Mouse (Mus musculus): ENCODE data around the gene Rsc1a1.

DNA sequence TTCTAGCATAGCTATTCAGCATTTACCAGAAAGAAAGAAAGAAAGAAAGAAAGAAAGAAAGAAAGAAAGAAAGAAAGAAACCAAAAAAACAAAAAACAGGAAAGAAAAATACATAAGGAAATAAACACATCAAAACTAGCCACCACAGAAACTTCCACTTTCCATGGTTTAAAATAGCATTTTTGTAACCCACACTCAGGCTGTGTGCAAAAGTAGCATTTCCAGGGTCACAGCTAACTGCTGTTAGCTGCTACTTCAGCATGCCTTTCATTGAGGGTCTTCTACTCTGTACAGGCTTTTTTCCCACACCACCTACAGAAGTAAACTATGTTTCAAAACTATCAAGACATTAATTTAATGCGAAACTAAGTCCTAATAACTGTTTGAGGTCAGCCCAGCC is 33.9 kb upstream of the Rsc1a1 start:
- TF ChIP-seq GATA1 (IDR thresholded peaks at IDR 0.05; ENCODE audit: borderline replicate concordance, low read length): no peak
- no peak for TF ChIP-seq FLI1 (IDR thresholded peaks at IDR 0.05; ENCODE audit: low read length)
